Mouse (Mus musculus) hindbrain, postnatal 0 days (tissue): ENCODE data around the gene St6galnac6. TPM values are rescaled to one million over a fixed set of nuclear protein-coding genes. Genes with fewer than 3 reads are reported as not detected.

Experiments
- ATAC-seq: fragments of 200-750 bp; cut with Nextera tagmentation; 2 replicates; pipeline ENCODE4 v1.8.0; 2017; ENCODE audit warnings: mild to moderate bottlenecking, moderate TSS enrichment, moderate library complexity
- DNase-seq: peaks from one replicate; pipeline ENCODE4 v3.0.0-alpha.2; 2015; ENCODE audit warnings: low spot score
- H3K27ac ChIP-seq: fragments of 300-500 bp; sonication (generic); 2 replicates; pipeline ENCODE4 v1.5.1; 2014; ENCODE audit warnings: mild to moderate bottlenecking
- H3K27me3 ChIP-seq: fragments of 300-500 bp; sonication (generic); 2 replicates; pipeline ENCODE4 v1.6.1; 2014; ENCODE audit warnings: low read length, mixed read lengths; ENCODE audit not compliant: insufficient read depth
- H3K36me3 ChIP-seq: fragments of 300-500 bp; sonication (generic); 2 replicates; pipeline ENCODE4 v1.6.1; 2014; ENCODE audit warnings: low read length, mixed read lengths; ENCODE audit not compliant: insufficient read depth
- H3K4me1 ChIP-seq: fragments of 300-500 bp; sonication (generic); 2 replicates; pipeline ENCODE4 v1.6.1; 2014; ENCODE audit warnings: antibody characterized with exemption, low read length, mixed read lengths; ENCODE audit not compliant: insufficient read depth
- H3K4me2 ChIP-seq: fragments of 300-500 bp; sonication (generic); 2 replicates; pipeline ENCODE4 v1.6.1; 2014; ENCODE audit warnings: low read depth, mild to moderate bottlenecking, low read length, moderate library complexity, mixed read lengths
- H3K4me3 ChIP-seq: fragments of 300-500 bp; sonication (generic); 2 replicates; pipeline ENCODE4 v1.5.1; 2014; ENCODE audit warnings: low read length
- H3K9ac ChIP-seq: fragments of 300-500 bp; sonication (generic); replicated peaks from 2 replicates; pipeline ENCODE4 v1.6.1; 2014; ENCODE audit warnings: mild to moderate bottlenecking, low read length, moderate library complexity, mixed read lengths
- H3K9me3 ChIP-seq: fragments of 300-500 bp; sonication (generic); 2 replicates; pipeline ENCODE4 v1.6.1; 2016; ENCODE audit warnings: low read length, mixed read lengths
- CTCF ChIP-seq: IDR thresholded peaks from 2 replicates; pipeline ENCODE4 v1.5.1; 2016; ENCODE audit warnings: antibody characterized with exemption, control low read depth, low read depth
- WGBS: fragments of 180-500 bp; shearing (Covaris S2); extraction: QIAGEN DNeasy Blood & Tissue Kit; methylation state at CpG from one replicate; pipeline ENCODE4 v1.1.7; 2014; 5-methylcytosine and 5-hydroxymethylcytosine counted together
- polyA plus RNA-seq: library from polyadenylated mRNA; unstranded; fragments of >200 nt; fragmentation: Nextera tagmentation; extraction: Ambion mirVana; gene quantifications from 2 replicates; pipeline ENCODE4 v1.2.1, GENCODE M21; 2015
- total RNA-seq: library from RNA; depleted of rRNA; stranded (reverse); fragments of >200 nt; gene quantifications from 2 replicates; pipeline ENCODE4 v1.2.3, GENCODE M21; 2014

St6galnac6 gene
- total and polyA plus RNA-seq, 2 experiments from 2014 or later = 40.9 to 114 TPM

DNA sequence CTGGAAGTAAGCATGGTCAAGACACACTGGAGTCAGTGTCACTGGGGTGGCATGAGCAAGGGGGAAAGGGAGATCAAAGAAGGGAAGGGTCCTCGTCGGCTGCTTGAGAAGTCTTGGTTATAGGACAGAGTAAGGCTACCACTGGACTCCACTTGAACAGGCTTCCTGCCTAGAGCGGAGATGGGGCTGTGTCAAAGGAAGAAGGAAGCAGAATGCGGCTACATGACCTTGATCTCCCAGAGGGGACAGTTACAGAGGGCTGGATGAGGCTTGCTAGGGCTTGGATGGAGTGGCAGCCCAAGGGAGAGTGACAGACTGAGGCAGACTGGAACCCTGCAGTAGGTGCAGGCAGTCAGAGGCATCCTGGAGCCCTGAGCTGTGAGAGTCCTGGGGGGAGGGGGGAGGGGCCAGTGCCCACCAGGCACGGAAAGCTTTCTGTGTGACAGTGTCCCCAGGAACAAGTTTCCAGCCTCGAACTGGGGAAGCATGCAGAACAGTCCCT lies 41.1 kb downstream of the St6galnac6 start:
- Histone ChIP-seq H3K27me3 (no peaks in the 10 kb centered on the region), H3K27ac (no peak overlapping the region), H3K9ac (no peak overlapping the region), H3K4me1 (no peaks in the 10 kb centered on the region), H3K4me2 (no peak overlapping the region), H3K36me3 (no peaks in the 10 kb centered on the region), H3K4me3 (no peak overlapping the region), H3K9me3 (no peaks in the 10 kb centered on the region)
- 60% methylated on average over 6 of the region's 6 CpGs for WGBS
- ATAC-seq = no peak
- no peak for TF ChIP-seq CTCF
- DNase-seq = no peak

GRCm38 (mm10) chr2:32641810-32642209 lies 42.3 kb downstream of the St6galnac6 start:
- no peak overlapping the region for H3K27ac ChIP-seq
- H3K4me1 ChIP-seq = no peaks in the 10 kb centered on the region
- no peaks in the 10 kb centered on the region for H3K9me3 ChIP-seq
- no peak for TF ChIP-seq CTCF
- no peaks in the 10 kb centered on the region for H3K27me3 ChIP-seq
- ATAC-seq (no peak), DNase-seq (no peak)
- no peak overlapping the region for H3K4me3 ChIP-seq
- H3K4me2 ChIP-seq = no peak overlapping the region
- 81% methylated on average over 5 of the region's 5 CpGs for WGBS
- H3K36me3 ChIP-seq = no peaks in the 10 kb centered on the region
- H3K9ac ChIP-seq = no peak overlapping the region

DNA sequence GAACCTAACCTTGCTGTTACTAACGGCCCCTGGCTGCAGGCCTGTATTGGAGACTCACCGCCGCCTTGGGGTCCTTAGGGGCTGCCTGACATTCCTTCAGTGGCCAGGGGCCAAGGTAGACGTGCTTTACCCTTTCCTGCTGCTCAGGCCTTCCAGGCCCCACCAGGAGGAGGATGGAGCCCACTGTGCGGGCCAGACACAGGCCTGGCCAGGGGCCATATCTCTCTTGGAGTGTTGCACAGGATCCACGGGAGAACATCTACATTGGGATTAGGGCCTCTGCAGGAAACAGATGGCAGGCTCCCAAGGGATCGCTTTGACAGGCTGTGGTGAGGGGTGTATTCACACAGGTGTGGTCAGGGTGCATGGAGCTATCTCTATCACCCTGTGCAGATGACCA lies 43.3 kb downstream of the St6galnac6 start:
- WGBS = 60% methylated on average over 7 of the region's 7 CpGs
- ATAC-seq = no peak; the same call in 1 of the 2 replicates

DNA sequence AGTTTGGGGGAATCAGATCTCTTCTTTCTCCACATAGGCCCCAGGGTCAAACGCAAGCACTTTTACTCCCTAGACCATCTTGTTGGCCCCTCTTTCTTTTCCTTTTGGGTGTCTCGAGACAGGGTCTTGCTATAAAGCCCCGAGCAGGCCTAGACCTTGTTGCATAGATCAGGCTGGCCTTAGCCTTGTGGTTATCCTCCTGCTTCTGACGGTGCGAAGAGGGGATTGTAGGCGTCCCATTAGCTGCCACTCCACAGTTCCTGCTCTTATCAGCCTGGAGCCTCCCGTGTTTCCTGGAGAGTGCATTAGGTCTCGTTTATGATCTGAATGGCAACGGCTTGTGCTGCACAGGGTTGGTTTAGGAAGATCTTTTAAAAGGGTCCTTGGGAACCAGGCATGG lies 44.6 kb downstream of the St6galnac6 start:
- ATAC-seq (no peak), DNase-seq (no peak)
- Histone ChIP-seq H3K27ac (no peak overlapping the region), H3K4me3 (no peak overlapping the region), H3K9me3 (no peaks in the 10 kb centered on the region), H3K4me2 (no peak overlapping the region), H3K4me1 (no peaks in the 10 kb centered on the region), H3K36me3 (no peaks in the 10 kb centered on the region), H3K27me3 (no peaks in the 10 kb centered on the region), H3K9ac (no peak overlapping the region)
- TF ChIP-seq CTCF = no peak
- 86% methylated on average over 9 of the region's 9 CpGs for WGBS

More for the DNA sequence above, 43.3 kb downstream of the St6galnac6 start:
- no peaks in the 10 kb centered on the region for H3K27me3 ChIP-seq
- H3K4me3 ChIP-seq = no peak overlapping the region
- H3K9ac ChIP-seq = no peak overlapping the region
- no peak for TF ChIP-seq CTCF
- H3K4me2 ChIP-seq = no peak overlapping the region
- no peak for DNase-seq
- H3K4me1 ChIP-seq = no peaks in the 10 kb centered on the region
- H3K9me3 ChIP-seq = no peaks in the 10 kb centered on the region
- no peaks in the 10 kb centered on the region for H3K36me3 ChIP-seq
- no peak overlapping the region for H3K27ac ChIP-seq

GRCm38 (mm10) chr2:32644799-32645475 lies 45.4 kb downstream of the St6galnac6 start:
- Histone ChIP-seq H3K36me3 (no peaks in the 10 kb centered on the region), H3K4me2 (no peak overlapping the region), H3K27me3 (no peaks in the 10 kb centered on the region), H3K9ac (no peak overlapping the region), H3K27ac (no peak overlapping the region), H3K9me3 (no peaks in the 10 kb centered on the region), H3K4me1 (no peaks in the 10 kb centered on the region), H3K4me3 (no peak overlapping the region)
- WGBS = 83% methylated on average over 8 of the region's 8 CpGs
- ATAC-seq (no peak), DNase-seq (no peak)
- TF ChIP-seq CTCF = no peak

- Histone ChIP-seq H3K4me2 (no peak overlapping the region), H3K27me3 (no peaks in the 10 kb centered on the region), H3K36me3 (no peaks in the 10 kb centered on the region), H3K4me1 (no peaks in the 10 kb centered on the region), H3K9ac (no peak overlapping the region), H3K4me3 (no peak overlapping the region), H3K27ac (no peak overlapping the region), H3K9me3 (no peaks in the 10 kb centered on the region)
- ATAC-seq = no peak
- WGBS = 53% methylated on average over 3 of the region's 3 CpGs
- TF ChIP-seq CTCF = no peak
- no peak for DNase-seq
Observed at GRCm38 (mm10) chr2:32645647-32646046, 46.1 kb downstream of the St6galnac6 start.

DNA sequence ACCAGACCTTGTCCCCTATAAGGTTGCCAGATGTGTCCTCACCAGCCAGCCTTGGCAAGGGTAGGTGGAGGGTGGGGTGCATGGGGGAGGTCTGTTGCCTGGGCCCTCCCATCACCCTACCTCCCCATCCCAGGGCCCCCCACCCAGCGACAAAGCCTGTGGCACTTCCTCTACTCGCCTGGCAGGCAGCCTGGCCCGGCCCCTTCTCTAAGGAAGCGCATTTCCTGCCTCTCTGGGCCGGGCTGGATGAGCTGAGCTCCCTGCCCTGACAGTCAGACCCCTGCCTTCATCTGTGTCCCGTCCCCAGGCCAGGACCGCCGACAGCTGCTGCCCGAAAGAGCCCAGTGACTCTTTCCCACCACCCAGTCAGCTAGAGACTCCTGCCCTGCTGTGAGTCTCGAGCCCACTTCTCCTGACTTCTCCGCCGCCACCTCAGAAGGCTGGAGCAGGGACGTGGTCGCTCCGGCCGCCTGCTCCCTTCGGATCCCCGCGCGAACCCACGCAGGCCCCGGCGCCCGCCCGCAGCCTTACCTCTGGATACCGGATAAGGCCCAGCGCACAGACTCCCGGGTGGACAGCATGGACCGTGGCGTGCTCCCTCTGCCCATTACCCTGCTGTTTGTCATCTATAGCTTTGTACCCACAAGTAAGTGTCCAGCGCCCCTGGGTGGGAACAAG lies 47.0 kb downstream of the St6galnac6 start, which contains the start of gene Eng:
TSS of gene Eng (plus strand) at position 217 of the 678 bp plus-strand sequence.
- ATAC-seq (no peak), DNase-seq (no peak)
- H3K4me3 ChIP-seq = peak within 1 kb of the TSS; percentile 27
- H3K4me2 ChIP-seq = peak within 1 kb of the TSS; percentile 25; the same call in 1 of the 2 replicates
- H3K27ac ChIP-seq = peak within 1 kb of the TSS; percentile 38; the same call in 1 of the 2 replicates
- H3K36me3 ChIP-seq = no peaks in the 10 kb centered on the region
- no peaks in the 10 kb centered on the region for H3K4me1 ChIP-seq
- no peak within 1 kb of the TSS; the same call in 1 of the 2 replicates for H3K9ac ChIP-seq
- H3K9me3 ChIP-seq = no peaks in the 10 kb centered on the region
- TF ChIP-seq CTCF = no peak
- WGBS = 54% methylated on average over 31 of the region's 31 CpGs
- H3K27me3 ChIP-seq = no peaks in the 10 kb centered on the region
